Mouse (Mus musculus) gastrocnemius, adult 8-10 months (tissue): ENCODE measurements around the gene Gpn1. TPM values are rescaled to one million over a fixed set of nuclear protein-coding genes. Genes with fewer than 3 reads are reported as not detected.
"Not testable (repeated sequence)": the region's sequence is repeated elsewhere in the genome, so short reads cannot be mapped to it uniquely, and the experiment has no call there.

Source experiments
- DNase-seq, 2 experiments: peaks; one replicate each; pipeline ENCODE4 v3.0.0; 2022; ENCODE audit warnings: low spot score in 2 of 2
- total RNA-seq, 4 experiments: library from RNA; stranded (reverse); gene quantifications; 2 replicates each; pipeline ENCODE4 v1.2.4; 2022

The Gpn1 gene
- 10 to 100 TPM; 17.7 to 26.0 (median 20.7) TPM for total RNA-seq

DNA sequence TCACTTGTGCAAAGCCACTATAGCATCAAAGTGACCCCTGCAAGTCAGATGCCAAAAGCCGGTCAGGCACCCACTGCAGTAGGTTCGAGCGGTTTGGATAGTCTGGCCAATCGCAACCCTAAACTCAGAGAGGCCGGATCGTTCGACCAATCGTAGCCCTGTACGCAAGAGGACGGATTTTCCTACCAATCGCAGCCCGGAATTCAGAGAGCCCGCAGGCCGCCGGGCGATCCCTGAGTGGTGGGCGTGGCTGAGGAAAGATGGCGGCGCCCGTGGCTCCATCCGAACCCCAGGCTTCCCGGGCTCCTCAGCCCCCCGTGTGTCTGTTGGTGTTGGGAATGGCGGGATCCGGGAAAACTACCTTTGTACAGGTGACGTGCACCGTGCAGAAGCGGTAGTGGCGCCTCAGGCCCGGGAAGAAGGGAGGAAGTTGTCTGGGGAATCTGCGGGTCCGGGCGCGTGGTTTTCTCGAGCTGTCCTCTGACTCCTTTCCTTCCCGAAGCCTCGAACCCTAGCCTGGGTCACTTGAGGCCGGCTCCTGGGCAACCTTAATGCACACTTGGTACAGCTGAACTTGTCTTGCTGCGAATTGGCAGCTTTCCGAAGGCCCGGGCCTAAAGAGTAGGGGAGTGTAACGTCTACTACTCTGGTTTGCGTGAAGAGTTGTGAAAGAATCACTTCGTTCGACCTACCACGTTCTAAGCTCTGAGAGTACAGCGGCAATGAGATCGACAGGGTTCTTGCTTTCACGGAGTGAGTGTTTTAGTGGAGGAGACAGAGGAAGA is at the start of gene Gpn1:
Gene Gpn1 (plus strand): TSS at position 229 of the 785 bp plus-strand sequence.
- DNase-seq: peak; percentile 76 to 80

DNA sequence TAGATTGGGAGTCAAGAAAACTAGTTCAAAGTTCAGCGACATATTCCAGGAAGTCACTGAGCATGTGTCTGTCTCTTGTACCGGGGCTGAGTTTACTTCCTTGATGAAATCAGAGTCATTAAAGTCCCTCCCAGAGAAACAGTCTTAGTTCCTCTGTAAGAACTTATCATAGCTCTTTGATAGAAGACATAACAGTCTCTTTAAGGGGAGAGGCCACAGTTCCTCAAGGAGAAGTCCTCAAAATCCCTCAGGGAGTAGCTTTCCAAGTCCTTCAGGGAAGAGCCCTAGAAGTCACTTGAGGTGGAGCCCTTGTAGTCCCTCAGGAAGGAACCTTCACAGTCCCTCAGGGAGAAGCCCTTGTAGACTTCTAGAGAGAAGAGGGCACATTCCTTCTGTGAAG is 43.2 kb upstream of the Gpn1 start:
- no peak for DNase-seq

DNA sequence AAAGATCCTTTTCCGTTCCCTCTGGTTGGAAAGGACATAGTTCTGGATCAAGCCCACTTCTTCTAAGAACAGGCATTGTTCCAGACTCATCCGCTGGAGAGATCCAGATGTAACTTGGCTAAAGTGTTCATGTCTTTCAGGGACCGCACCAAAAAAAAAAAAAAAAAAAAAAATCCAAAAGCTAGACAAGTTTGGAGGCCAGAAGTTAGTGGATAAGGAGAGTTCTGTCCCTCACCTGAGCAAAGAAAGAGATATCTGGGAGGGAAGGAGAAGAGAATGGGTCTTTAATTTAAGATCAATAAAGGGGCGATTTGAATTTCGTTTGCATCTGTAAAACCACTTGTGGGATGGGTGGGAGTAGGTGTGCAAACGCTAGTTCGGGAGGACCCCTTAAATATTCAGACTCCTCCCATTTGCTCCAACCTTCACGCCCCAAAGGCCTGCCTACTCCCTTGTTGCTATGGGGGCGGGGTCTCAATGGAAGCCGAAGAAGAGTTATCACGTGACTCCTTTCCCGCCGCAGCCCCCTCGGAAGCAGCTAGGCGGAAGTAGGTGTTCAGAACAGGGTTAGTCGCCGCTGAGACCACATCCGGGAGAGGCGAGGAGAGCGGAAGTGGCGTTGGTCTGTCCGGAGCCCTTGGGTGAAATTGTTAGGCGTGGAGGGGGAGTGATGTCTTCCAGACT is 42.5 kb upstream of the Gpn1 start, which contains the start of gene Zfp512:
Gene Zfp512 (plus strand): TSS at position 554 of the 684 bp plus-strand sequence.
- DNase-seq: peak; percentile 90 to 92

DNA sequence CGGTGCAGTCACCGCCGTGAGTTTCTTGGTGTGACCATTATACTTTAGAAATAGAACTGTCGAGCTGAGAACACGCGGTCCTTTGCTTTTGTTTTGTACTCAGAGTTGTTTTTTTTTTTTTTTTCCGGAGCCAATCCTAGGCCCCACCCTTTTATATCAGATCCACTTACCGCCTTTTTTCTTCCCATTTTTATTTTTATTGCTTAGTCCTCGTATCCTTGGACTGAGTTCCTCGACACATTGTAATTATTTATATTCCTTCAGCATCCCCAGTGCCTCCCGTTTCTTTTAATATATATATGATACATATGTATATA is 42.0 kb upstream of the Gpn1 start:
- no peak for DNase-seq

DNA sequence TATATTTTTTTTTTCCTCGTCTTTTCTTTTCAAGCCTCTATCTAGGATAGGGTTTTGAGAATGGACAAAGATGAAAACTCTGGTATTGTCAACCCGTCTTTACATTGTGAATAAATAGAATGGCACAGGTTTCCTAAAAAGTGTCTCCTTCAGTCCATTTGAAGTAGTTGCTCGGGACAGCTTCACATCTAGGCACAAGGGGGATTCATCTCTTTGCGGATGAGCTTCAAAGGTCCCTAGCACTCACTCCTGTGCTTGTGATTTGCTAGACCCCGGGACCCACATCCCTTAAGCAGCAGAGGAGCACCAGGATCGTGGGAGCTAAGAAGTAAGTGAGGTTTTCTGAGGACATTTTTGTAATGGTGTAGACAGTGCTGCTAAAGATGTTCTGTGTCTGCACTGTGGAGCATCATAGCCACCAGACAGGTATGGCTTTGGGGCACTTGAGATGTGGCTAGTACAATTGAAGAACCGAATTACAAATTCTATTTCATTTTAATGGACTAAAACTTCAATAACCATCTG is 41.6 kb upstream of the Gpn1 start:
- no peak for DNase-seq

DNA sequence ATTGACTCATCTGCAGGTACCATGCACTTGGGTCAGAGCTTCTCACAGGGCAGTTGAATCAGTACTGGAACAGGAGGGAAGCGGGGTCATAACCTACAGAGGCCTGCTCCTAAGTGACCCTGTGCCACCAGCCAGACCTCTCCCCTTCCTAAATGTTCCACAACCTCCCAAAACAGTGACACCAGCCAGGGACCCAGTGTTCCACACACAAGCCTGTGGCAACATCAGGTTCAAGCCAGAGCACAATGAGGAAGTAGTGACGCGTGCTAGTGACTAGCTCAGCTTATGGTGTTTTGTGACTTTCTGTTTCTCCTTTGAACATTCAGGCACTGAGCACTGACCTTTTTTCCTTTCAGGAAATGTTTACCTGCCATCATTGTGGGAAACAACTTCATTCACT is 26.7 kb upstream of the Gpn1 start:
- no peak for DNase-seq

DNA sequence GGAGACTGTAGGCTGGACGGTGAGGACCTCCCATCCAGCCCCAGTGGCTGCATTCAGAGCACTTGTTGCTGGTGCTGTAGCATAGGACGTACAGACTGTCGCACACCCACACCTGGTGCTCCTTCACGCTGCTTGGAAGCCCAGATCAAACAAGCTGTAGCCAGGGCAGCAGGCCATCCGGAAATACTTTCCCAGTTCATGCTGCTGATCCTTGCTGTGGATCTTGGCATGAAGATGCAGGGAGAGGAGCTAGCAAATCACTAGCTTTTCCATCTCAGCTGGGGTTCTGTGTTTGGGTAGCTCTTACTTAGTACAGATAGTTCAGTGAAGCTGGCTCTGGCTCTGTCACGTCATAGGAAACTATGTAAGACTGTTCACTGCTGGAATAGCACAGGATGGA is 24.8 kb upstream of the Gpn1 start:
- DNase-seq: no peak

DNA sequence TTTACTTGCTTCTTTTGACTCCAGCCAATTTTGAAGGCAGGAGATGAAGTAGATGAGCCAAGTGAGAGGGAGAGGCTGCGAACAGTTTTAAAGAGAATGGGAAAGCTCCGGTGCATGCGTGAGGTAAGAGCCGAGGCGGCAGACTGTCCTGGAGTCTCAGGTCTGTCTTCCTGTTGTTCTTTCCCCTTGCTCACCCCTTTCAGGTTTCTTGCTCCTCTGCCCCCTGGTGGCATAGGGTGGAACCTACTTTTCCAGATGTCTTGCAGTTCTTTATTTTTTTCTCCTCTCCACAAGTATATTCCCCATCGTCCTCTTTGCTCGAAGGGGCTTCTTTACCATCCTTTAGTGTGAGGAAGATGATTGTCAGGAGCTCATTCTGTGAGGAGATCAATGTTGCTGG is 24.2 kb upstream of the Gpn1 start:
- no peak for DNase-seq

DNA sequence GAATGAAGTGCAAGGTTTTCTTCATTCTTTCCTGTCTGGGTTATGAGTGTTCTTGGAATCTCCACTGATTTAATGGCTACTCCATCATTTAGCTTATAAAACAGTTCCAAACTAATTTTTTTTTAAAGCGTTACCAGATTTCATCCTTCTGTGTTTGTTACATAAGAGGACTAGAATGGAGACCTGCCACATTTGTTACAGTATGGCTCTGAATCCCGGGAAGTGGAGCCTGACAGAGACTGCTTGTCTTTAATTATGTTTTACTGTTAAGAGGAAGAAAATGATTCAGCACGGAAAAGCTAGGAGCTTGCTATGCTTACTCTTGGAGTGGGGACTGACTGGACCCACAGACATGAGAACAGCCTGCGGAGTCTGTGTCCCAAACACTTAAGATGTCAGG is 14.0 kb upstream of the Gpn1 start:
- no peak for DNase-seq

DNA sequence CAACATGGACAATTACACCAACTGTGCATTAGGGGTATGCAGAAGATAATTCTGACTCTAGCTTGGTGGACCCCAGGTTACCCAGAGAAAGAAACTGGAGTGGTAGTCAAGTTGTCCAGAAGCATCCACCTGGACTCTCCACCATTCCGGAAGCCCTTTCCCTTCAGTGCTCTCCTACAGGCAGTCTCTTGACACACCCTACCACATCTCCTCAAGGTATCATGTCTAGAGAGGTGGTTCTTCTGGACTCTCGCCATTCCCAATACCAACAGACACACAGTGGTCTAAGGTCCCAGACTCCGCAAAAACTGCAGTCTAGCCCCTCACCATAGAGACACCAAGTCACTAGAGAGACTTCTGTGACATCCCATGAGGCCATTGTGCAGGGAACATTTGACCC is 9.1 kb upstream of the Gpn1 start, which contains the start of gene 4930548H24Rik:
Gene 4930548H24Rik (plus strand): TSS at position 301 of the 400 bp plus-strand sequence.
- no peak for DNase-seq

DNA sequence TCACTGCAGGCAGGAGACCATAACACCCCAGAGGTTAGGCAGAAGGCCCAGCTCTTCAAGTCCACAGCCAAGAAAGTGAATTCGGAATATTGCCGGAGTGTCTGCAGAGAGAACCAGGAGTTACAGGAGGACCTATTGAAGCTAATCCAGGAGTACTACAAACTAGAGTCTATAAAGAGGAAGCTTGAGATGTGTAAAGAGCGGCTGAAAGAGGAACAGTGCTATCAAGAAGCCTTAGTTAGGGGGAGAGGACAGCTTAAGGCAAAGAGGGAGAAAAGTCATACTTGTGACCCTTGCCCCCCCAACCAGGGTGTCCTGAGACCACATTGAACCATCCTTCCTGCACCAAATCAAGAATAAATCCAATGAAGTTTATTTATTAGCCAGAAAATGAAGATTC is 6.7 kb upstream of the Gpn1 start:
- DNase-seq: no peak

DNA sequence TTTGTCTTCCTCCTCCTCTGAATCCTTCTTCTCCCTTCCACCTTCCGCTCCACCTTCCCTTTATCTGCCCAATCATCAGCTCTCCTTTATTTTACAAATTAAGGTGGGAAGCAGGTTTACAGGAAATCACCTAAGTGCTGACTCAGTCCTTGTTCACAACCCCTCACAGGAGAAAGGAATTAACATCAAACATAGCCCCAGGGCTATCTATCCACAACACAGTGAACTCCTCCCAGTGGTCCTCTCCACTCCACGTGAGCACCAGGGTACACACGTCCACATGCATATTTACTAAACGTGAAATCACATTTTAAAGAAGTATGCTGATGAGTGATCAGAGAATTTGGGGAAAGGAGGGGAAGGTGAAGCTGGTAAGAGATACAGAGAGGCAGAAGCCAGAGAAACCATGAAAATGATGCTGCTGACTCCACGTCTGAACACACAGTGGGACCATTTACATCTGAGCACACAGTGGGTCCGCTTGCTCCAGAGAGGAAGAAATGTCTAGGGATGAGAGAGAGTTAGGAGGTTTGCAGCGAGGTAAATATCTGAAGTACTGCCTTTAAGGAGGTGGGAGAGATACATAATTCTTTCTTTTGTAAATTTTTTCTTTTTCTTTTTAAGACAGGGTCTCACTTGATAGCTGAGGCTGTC is 5.3 kb upstream of the Gpn1 start:
- DNase-seq: no peak

DNA sequence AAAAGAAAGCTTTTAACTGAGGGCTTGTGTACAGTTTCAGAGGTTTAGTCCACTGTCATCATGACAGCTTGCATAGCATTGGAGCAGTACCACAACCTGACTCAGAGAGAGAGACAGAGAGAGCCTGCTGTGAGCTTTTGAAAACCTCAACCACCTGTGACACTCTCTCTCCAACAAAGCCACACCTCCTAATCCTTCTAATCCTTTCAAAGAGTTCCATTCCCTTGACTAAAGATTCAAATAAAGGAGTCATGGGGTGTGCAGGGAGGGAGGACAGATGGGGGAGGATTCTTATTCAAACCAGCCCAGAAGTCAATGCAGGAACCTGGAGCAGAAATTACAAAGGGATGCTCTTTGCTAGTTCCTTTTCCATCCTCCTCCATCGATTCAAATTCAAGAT is 2.5 kb upstream of the Gpn1 start:
- DNase-seq: no peak

DNA sequence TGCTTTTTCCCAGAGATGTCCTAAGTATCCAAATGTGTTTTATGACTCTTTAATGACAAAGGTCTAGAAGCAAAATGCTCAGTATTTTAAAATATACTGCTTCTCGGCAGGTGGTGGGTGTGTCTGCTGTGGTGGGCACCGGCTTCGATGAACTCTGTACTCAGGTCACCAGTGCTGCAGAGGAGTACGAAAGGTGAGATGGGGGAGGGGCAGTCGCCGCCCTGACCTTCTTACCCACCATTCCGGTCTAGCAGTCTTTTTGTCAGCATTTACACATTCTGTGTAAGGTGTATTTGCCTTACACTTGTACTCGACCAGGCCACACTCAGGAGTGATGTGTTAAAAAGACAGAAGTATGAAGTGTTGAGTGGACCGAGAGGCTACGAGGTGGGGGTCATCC is 10.3 kb downstream of the Gpn1 start:
- DNase-seq: no peak

DNA sequence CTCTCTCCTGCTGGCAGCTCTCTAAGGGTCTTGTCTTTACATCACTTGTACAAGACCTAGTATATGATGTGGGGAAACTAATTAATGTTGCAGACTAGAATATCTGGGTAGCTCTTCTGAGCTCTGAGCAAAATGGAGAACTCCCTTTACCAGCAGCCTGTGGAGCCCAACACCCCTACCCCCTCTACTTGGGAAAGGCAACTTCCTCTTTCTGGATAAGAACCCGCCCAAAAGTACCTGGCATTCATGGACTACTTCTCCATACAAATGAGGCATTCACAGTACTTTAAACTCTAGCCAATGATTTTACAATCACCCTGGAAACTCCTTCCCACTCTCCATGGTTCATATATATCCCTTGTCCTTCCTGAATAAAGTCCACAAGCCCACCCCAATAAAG is 17.9 kb downstream of the Gpn1 start:
- DNase-seq: no peak

DNA sequence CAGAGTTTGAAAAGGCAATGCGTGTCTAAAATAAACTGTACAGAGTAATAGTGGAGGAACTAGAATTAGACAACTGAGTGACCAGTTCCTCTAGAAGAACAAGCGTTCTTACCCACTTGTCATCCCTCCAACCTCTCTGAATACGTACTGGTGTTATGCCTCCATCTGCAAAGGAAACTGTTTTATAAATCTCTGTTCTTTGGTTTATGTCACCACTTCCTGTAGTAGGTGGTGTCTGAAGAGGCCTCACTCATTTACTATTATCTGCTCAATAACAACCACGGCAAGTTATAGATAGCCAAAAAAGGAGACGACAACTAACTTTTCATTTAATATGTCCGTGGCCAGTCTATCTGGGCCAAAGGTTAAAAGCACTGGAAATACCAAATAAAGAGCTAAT is 26.0 kb downstream of the Gpn1 start:
- no peak for DNase-seq

DNA sequence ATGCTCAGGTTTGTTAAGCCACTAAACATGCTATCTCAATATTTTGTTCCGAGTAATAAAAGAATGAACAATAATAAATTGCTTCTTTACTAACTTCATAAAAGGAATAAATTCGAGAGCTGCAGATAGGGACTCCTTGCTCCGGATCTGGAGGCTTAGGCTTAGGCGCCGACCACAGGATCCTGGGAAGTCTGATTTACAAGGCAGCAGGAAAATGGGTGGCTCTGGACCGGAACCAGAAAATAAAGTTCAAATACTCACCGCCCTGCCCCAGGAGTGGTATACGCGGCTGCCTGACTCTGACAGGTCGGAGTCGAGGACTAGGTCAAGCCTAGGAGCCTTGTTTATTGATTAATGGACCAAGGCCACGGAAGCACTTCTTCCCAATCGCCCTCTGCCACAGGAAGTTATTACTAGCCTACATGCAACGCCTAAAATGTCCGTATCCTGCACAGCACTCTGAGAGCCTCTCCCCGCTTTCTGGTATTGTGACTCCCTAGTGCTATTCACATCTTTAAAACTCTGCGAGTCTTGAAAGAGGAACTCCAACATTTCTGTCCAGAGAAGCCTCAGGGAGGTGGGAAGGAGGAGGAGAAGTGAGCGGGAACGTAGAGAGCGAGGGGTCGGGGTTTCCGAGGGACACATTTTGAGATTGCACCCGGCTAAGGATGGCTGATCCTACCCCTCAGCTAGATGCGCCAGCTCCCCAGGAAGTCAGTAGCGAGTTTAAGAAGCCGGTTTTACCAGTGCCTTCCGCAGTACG is 32.0 kb downstream of the Gpn1 start, which contains the start of gene Slc4a1ap:
Gene Slc4a1ap (plus strand): TSS at position 642 of the 763 bp plus-strand sequence.
- DNase-seq: peak; percentile 51 to 59

DNA sequence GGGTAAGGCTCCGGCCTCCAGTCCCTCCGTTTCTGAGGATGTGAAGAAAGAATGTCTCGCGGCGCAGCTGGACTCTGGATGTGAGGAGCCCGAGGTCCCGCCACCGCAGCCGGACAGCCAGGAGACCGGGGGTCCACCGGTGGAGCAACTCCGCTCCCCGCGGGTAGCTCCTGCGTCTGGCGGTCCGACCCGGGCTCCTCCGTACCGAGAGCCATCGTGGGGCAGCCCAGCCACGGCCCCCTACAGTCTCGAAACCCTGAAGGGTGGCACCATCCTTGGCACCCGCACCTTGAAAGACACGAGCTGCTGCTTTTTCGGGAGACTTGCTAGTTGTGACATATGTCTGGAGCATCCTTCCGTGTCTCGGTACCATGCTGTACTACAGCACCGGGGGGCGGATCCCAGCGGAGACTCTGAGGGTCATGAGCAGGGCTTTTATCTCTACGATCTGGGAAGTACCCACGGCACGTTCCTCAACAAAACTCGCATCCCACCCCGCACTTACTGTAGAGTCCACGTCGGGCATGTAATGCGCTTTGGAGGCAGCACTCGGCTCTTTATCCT is 32.7 kb downstream of the Gpn1 start:
- DNase-seq: peak in 1 of 2 experiments; percentile 5

DNA sequence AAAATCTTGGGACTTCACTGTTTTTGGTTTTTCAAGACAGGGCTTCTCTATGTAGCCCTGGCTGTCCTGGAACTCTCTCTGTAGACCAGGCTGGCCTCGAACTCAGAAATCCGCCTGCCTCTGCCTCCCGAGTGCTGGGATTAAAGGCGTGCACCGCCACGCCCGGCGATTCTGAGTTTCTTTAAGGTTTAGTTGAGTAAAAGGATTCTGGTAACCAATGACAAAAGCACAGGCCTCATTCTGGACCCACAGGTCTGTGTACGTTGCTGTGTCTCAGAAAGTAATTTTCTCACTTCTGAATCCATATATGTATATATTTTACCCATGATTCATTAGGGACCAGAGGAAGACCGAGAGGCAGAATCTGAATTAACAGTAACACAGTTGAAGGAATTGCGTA is 33.2 kb downstream of the Gpn1 start, which contains the start of gene Supt7l:
Gene Supt7l (minus strand): TSS at position 101 of the 400 bp plus-strand sequence.
- DNase-seq: not testable (repeated sequence)

DNA sequence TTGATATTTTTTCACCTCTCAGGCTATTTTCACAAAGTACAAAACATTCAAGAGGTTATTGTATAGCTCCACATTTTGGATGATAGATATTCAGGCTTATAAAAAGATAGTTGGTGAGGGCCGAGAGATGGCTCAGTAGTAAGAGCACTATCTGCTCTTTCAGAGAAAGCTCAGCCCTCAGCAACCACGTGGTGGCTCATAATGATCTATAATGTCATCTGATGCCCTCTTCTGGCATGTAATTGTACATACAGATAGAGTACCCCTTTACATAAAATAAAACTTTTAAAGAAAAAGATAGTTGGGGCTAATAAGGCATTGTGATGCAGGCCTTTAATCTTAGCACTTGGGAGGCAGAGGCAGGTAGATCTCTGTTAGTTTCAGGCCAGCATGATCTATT is 34.0 kb downstream of the Gpn1 start:
- DNase-seq: no peak

DNA sequence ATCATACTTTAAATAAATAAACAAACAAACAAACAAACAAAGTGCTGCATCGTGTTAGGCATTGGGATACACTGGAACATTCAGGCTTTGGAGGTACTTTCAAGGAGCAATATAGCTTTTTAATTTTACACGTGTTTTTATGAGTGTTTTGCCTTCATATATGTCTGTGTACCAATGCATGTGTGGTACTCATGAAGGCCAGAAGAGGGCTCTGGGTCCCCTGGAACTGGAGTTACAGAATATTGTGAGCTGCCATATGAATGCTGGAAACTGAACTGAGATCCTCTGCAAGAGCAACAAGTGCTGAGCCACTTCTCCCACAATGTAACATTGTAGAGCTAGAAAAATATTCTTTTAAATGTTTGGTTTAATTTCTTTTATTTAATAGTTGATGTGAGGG is 40.7 kb downstream of the Gpn1 start:
- no peak for DNase-seq
